ENCODE assay signal across 11 mouse cellular contexts in genomic region chr5:52360286-52361049, GRCm38 (mm10). TPM values are rescaled to one million over a fixed set of nuclear protein-coding genes. Genes with fewer than 3 reads are reported as not detected.
DNase-seq lines count a peak whose midpoint lies in the region; ATAC-seq and TF ChIP-seq lines count a peak whose summit lies in the region.
"Had no signal": no experiment of that assay in that cellular context is flagged by ENCODE, and none has a peak within 500 bp of the region (broad histone marks: within the 10 kb centered on the region; RNA-seq: fewer than 3 reads in every experiment).

No protein-coding gene starts in this region.

- no peaks in the 10 kb centered on the region for H3K9me3 ChIP-seq in embryonic facial prominence, embryonic 13.5 days
- H3K9me3 ChIP-seq in embryonic facial prominence, embryonic 10.5 days = no peaks in the 10 kb centered on the region
- H3K9me3 ChIP-seq in CH12.LX (replicated peaks; ENCODE audit: low read length) = no peaks in the 10 kb centered on the region
- H3K9me3 ChIP-seq in intestine, embryonic 16.5 days (ENCODE audit: control insufficient read depth, low read length) = no peaks in the 10 kb centered on the region
- H3K9me3 ChIP-seq in forebrain, embryonic 12.5 days = no peaks in the 10 kb centered on the region
- H3K9me3 ChIP-seq: liver, embryonic 15.5 days had no signal

- no peak for DNase-seq in embryonic facial prominence, embryonic 10.5 days (ENCODE audit: low spot score)
- DNase-seq in CH12.LX (ENCODE audit: extremely low read depth) = peak; percentile 53
- DNase-seq in lung, postnatal 14 days = peak; percentile 28
- no peak for DNase-seq in retina, embryonic 14.5 days (ENCODE audit: low spot score)
- DNase-seq in layer of hippocampus, adult 9-10 months (ENCODE audit: low spot score) = no peak
- DNase-seq: heart, postnatal 4 days had no signal

- in situ Hi-C loops in CH12.LX (cut with MboI; ENCODE audit: low pct_ligation_motif_present, low pct_unique_long_range_greater_than_20kb, low sequenced_read_pairs) = no loop called here

- no peak for ATAC-seq in embryonic facial prominence, embryonic 13.5 days (ENCODE audit: insufficient number of reproducible peaks, insufficient read depth, low FRiP score, low TSS enrichment, low read depth)
- ATAC-seq in intestine, embryonic 16.5 days = peak; percentile 89
- ATAC-seq in forebrain, embryonic 12.5 days (ENCODE audit: low FRiP score) = no peak
- ATAC-seq: activated CD4-positive, CD25-positive, alpha-beta regulatory T cell, adult 4 months had no signal

- no peaks in the 10 kb centered on the region for H3K79me2 ChIP-seq in CH12.LX (replicated peaks; ENCODE audit: control insufficient read depth, extremely low read depth, insufficient read depth, poor library complexity, severe bottlenecking)

- no peak for TF ChIP-seq CTCF in CH12.LX (conservative IDR thresholded peaks at IDR 0.05 in 1 of 2, IDR thresholded peaks at IDR 0.05 in 1 of 2; ENCODE audit: low read depth in 2 of 2, low read length in 2 of 2)

- H3K4me2 ChIP-seq in embryonic facial prominence, embryonic 13.5 days = peak overlapping the region; percentile 16; the same call in 1 of the 2 replicates
- H3K4me2 ChIP-seq in CH12.LX (ENCODE audit: insufficient read depth, low read depth, poor library complexity, severe bottlenecking) = no peak overlapping the region
- H3K4me2 ChIP-seq in intestine, embryonic 16.5 days (ENCODE audit: low read depth, low read length) = peak overlapping the region; percentile 32
- H3K4me2 ChIP-seq in forebrain, embryonic 12.5 days = no peak overlapping the region
- H3K4me2 ChIP-seq: liver, embryonic 15.5 days had no signal

- no peaks in the 10 kb centered on the region for H3K36me3 ChIP-seq in embryonic facial prominence, embryonic 13.5 days
- no peaks in the 10 kb centered on the region for H3K36me3 ChIP-seq in embryonic facial prominence, embryonic 10.5 days (replicated peaks)
- no peaks in the 10 kb centered on the region for H3K36me3 ChIP-seq in CH12.LX (replicated peaks in 1 of 2; ENCODE audit: control insufficient read depth in 1 of 2, insufficient read depth in 1 of 2, low read length in 1 of 2)
- H3K36me3 ChIP-seq in intestine, embryonic 16.5 days (ENCODE audit: control insufficient read depth, insufficient read depth, low read length) = no peaks in the 10 kb centered on the region
- no peaks in the 10 kb centered on the region for H3K36me3 ChIP-seq in forebrain, embryonic 12.5 days (replicated peaks)
- H3K36me3 ChIP-seq: liver, embryonic 15.5 days had no signal

- 71% methylated on average over 21 of the region's 21 CpGs for WGBS in embryonic facial prominence, embryonic 13.5 days
- WGBS in embryonic facial prominence, embryonic 10.5 days = 81% methylated on average over 21 of the region's 21 CpGs
- 47% methylated on average over 21 of the region's 21 CpGs for WGBS in intestine, embryonic 16.5 days
- 75% methylated on average over 21 of the region's 21 CpGs for WGBS in forebrain, embryonic 12.5 days

- H3K27ac ChIP-seq in embryonic facial prominence, embryonic 13.5 days = 0 out of 2 replicates have a peak overlapping the region, but pooled peaks have one; percentile 39
- H3K27ac ChIP-seq in embryonic facial prominence, embryonic 10.5 days (replicated peaks) = no peak overlapping the region
- H3K27ac ChIP-seq in CH12.LX (ENCODE audit: insufficient read depth, low read depth) = no peak overlapping the region
- peak overlapping the region; percentile 89 for H3K27ac ChIP-seq in intestine, embryonic 16.5 days (ENCODE audit: low read length)
- no peak overlapping the region for H3K27ac ChIP-seq in forebrain, embryonic 12.5 days
- H3K27ac ChIP-seq: liver, embryonic 15.5 days had no signal

- no peak for TF ChIP-seq RAD21 in CH12.LX (IDR thresholded peaks at IDR 0.05; ENCODE audit: low read depth, low read length)

- H3K27me3 ChIP-seq in embryonic facial prominence, embryonic 13.5 days = peaks cover 9% of the 10 kb centered on the region; the same call in 1 of the 2 replicates
- no peaks in the 10 kb centered on the region for H3K27me3 ChIP-seq in embryonic facial prominence, embryonic 10.5 days (replicated peaks; ENCODE audit: low read depth, poor library complexity, severe bottlenecking)
- no peaks in the 10 kb centered on the region for H3K27me3 ChIP-seq in CH12.LX (replicated peaks)
- no peaks in the 10 kb centered on the region for H3K27me3 ChIP-seq in intestine, embryonic 16.5 days (replicated peaks; ENCODE audit: control insufficient read depth, insufficient read depth, low read length)
- 0 out of 2 replicates have a peak, but pooled peaks cover 7% of the 10 kb centered on the region for H3K27me3 ChIP-seq in forebrain, embryonic 12.5 days
- H3K27me3 ChIP-seq: liver, embryonic 15.5 days had no signal

- TF ChIP-seq EP300 in CH12.LX (IDR thresholded peaks at IDR 0.05; ENCODE audit: low read length) = no peak

- no peak overlapping the region for H3K9ac ChIP-seq in embryonic facial prominence, embryonic 13.5 days
- no peak overlapping the region for H3K9ac ChIP-seq in CH12.LX (ENCODE audit: insufficient read depth, low read depth)
- H3K9ac ChIP-seq in intestine, embryonic 16.5 days (ENCODE audit: low read depth, low read length) = peak overlapping the region; percentile 55
- no peak overlapping the region for H3K9ac ChIP-seq in forebrain, embryonic 12.5 days
- H3K9ac ChIP-seq: liver, embryonic 15.5 days had no signal

- H3K4me1 ChIP-seq in embryonic facial prominence, embryonic 13.5 days = peaks cover 31% of the 10 kb centered on the region
- H3K4me1 ChIP-seq in embryonic facial prominence, embryonic 10.5 days = peaks cover 34% of the 10 kb centered on the region
- H3K4me1 ChIP-seq in CH12.LX (ENCODE audit: control insufficient read depth in 1 of 2, insufficient read depth in 2 of 2) = peaks cover 0 to 12% of the 10 kb centered on the region in 2 experiments; a peak in 2 of 4 replicates
- H3K4me1 ChIP-seq in intestine, embryonic 16.5 days (ENCODE audit: control insufficient read depth, insufficient read depth, low read length) = peaks cover 30% of the 10 kb centered on the region
- H3K4me1 ChIP-seq in forebrain, embryonic 12.5 days = peaks cover 12% of the 10 kb centered on the region

- dilution Hi-C loops in CH12.LX (cut with MboI; ENCODE audit: extremely low pct_ligation_motif_present, extremely low pct_unique_long_range_greater_than_20kb, low sequenced_read_pairs) = no loop called here

- no peak for TF ChIP-seq POLR2A in CH12.LX (IDR thresholded peaks at IDR 0.05; ENCODE audit: low read depth, low read length)

- H3K4me3 ChIP-seq in embryonic facial prominence, embryonic 13.5 days = no peak overlapping the region
- no peak overlapping the region for H3K4me3 ChIP-seq in embryonic facial prominence, embryonic 10.5 days
- H3K4me3 ChIP-seq in CH12.LX (replicated peaks in 1 of 3; ENCODE audit: low read depth in 2 of 3, low read length in 2 of 3, poor library complexity in 1 of 3) = no peak overlapping the region
- H3K4me3 ChIP-seq in intestine, embryonic 16.5 days (ENCODE audit: low read length) = peak overlapping the region; percentile 22; the same call in 1 of the 2 replicates
- H3K4me3 ChIP-seq in forebrain, embryonic 12.5 days (replicated peaks) = no peak overlapping the region
- H3K4me3 ChIP-seq: liver, embryonic 15.5 days had no signal

TF ChIP-seq in CH12.LX, 34 proteins besides CTCF, POLR2A, EP300 and RAD21:
- no peak for TF ChIP-seq CHD1 (IDR thresholded peaks at IDR 0.05; ENCODE audit: low read depth, low read length)
- no peak for TF ChIP-seq USF1 (IDR thresholded peaks at IDR 0.05; ENCODE audit: low read depth, low read length)
- TF ChIP-seq NRF1 (IDR thresholded peaks at IDR 0.05; ENCODE audit: low read depth, low read length) = no peak
- TF ChIP-seq JUND (conservative IDR thresholded peaks at IDR 0.05; ENCODE audit: low read depth, low read length) = no peak
- TF ChIP-seq BHLHE40 (IDR thresholded peaks at IDR 0.05; ENCODE audit: low read depth, low read length) = no peak
- no peak for TF ChIP-seq PAX5 (IDR thresholded peaks at IDR 0.05; ENCODE audit: low read length)
TF ChIP-seq in CH12.LX: peak in this region for 0.

RNA-seq across cellular contexts. Expression of gene Sod3, which starts 3.1 kb away (rescaled TPM):
- 0.14 and 0.32 TPM in 2 replicates for polyA plus RNA-seq in embryonic facial prominence, embryonic 13.5 days (2015; fragmentation: Nextera tagmentation; extraction: Ambion mirVana)
- polyA plus RNA-seq in embryonic facial prominence, embryonic 10.5 days (2016; fragmentation: Nextera tagmentation; extraction: Ambion mirVana) = 0.40 and 0.54 TPM in 2 replicates
- not detected in 2 replicates for total RNA-seq in CH12.LX (2012; rRNA removed)
- not detected in 2 replicates for total RNA-seq in CH12.LX (2014; rRNA removed)
- not detected in 2 replicates for polyA plus RNA-seq in CH12.LX (2012; ENCODE audit: insufficient read length, low read depth)
- polyA plus RNA-seq in intestine, embryonic 16.5 days (2015; fragmentation: Nextera tagmentation; extraction: Ambion mirVana) = 1.6 TPM in 2 replicates
- polyA plus RNA-seq in forebrain, embryonic 12.5 days (2016; fragmentation: Nextera tagmentation; extraction: Ambion mirVana) = 0.08 and 0.15 TPM in 2 replicates

Comparison
In these comparisons a context has a peak if more than half of its experiments do, and no peak if none do; other contexts are left out.
1. H3K27ac ChIP-seq: peak in embryonic facial prominence, embryonic 13.5 days (single experiment) and intestine, embryonic 16.5 days (single experiment); none in embryonic facial prominence, embryonic 10.5 days (single experiment), CH12.LX (single experiment) and forebrain, embryonic 12.5 days (single experiment).
2. H3K4me2 ChIP-seq: peak in embryonic facial prominence, embryonic 13.5 days (single experiment) and intestine, embryonic 16.5 days (single experiment); none in CH12.LX (single experiment) and forebrain, embryonic 12.5 days (single experiment).
3. DNase-seq: peak in CH12.LX (single experiment) and lung, postnatal 14 days (single experiment); none in embryonic facial prominence, embryonic 10.5 days (single experiment), retina, embryonic 14.5 days (single experiment) and layer of hippocampus, adult 9-10 months (single experiment).